Mouse (Mus musculus) MEL (cell line): ENCODE measurements at regions not wholly inside any gene's neighbourhood (a gene's known extent, or its start where the extent isn't known, plus 50 kb on each side); places are given as distances from the start of the nearest gene placed in this dataset.

Source experiments
- CTCF ChIP-seq, 3 experiments: IDR thresholded peaks in 2 of 3; conservative IDR thresholded peaks in 1 of 3; 2 replicates each; pipeline ENCODE4 v1.5.1; 2011 to 2012; ENCODE audit warnings: low read length in 3 of 3, low read depth in 2 of 3, mild to moderate bottlenecking in 2 of 3, improper control_type of control experiment in 1 of 3, inconsistent platforms in 1 of 3, mixed read lengths in 1 of 3, moderate library complexity in 1 of 3; ENCODE audit not compliant: control insufficient read depth in 1 of 3, insufficient read depth in 1 of 3, poor library complexity in 1 of 3, severe bottlenecking in 1 of 3
- GATA1 ChIP-seq: IDR thresholded peaks from 2 replicates; pipeline ENCODE4 v1.6.1; 2011; ENCODE audit warnings: low read depth, low read length, improper control_type of control experiment
- POLR2A ChIP-seq, 2 experiments: IDR thresholded peaks; 2 replicates each; pipeline ENCODE4 v1.6.1; 2011 to 2012; ENCODE audit warnings: low read length in 2 of 2, mild to moderate bottlenecking in 2 of 2, control low read depth in 1 of 2, improper control_type of control experiment in 1 of 2, low read depth in 1 of 2, moderate library complexity in 1 of 2; ENCODE audit not compliant: control insufficient read depth in 1 of 2, insufficient read depth in 1 of 2, poor library complexity in 1 of 2
- POLR2AphosphoS2 ChIP-seq: IDR thresholded peaks from 2 replicates; pipeline ENCODE4 v1.6.1; 2011; ENCODE audit warnings: low read length, improper control_type of control experiment
- RCOR1 ChIP-seq: IDR thresholded peaks from 2 replicates; pipeline ENCODE4 v1.6.1; 2012; ENCODE audit warnings: low read depth, mild to moderate bottlenecking, inconsistent platforms, low read length, improper control_type of control experiment
- SIN3A ChIP-seq: IDR thresholded peaks from 2 replicates; pipeline ENCODE4 v1.6.1; 2012; ENCODE audit warnings: low read length, improper control_type of control experiment, inconsistent platforms
- SMC3 ChIP-seq: IDR thresholded peaks from 2 replicates; pipeline ENCODE4 v1.6.1; 2011; ENCODE audit warnings: low read depth, low read length, improper control_type of control experiment

DNA sequence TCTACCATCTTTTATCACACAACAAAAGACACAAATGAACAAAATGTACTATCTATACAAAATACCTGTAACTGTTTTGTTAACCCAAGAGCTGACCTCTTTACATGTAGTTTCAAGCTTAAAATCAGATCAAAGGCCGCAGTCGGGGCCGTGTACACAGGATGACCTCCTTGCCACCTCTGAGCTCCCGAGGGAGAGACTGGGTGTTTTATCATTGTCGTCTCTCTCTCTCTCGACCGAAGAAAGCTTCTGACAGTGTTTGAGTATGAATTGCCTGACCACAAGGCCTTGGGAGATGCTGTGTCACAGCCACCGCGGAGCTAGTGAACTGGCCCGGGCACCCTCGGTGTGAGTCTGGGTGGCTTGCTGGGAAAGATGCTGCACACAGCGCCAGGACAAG lies 105.5 kb downstream of the Mbip start:
- TF ChIP-seq GATA1 (no peak), CTCF (IDR thresholded peaks at IDR 0.05 in 2 of 3, conservative IDR thresholded peaks at IDR 0.05 in 1 of 3; ENCODE audit: control insufficient read depth in 1 of 3, insufficient read depth in 1 of 3, low read depth in 2 of 3, low read length in 3 of 3, poor library complexity in 1 of 3, severe bottlenecking in 1 of 3) (no peak), RCOR1 (no peak), POLR2AphosphoS2 (no peak), POLR2A (IDR thresholded peaks at IDR 0.05; ENCODE audit: control insufficient read depth in 1 of 2, insufficient read depth in 1 of 2, low read depth in 1 of 2, low read length in 2 of 2, poor library complexity in 1 of 2) (no peak), SMC3 (no peak), SIN3A (no peak)
